Mouse (Mus musculus) bone marrow, adult 2 months (tissue): ENCODE results near the gene Zfp113. TPM values are rescaled to one million over a fixed set of nuclear protein-coding genes. Genes with fewer than 3 reads are reported as not detected.

Source experiments
- H3K27ac ChIP-seq: fragments of 200-500 bp; 2 replicates; pipeline ENCODE4 v1.5.1; 2012; ENCODE audit warnings: low read depth, mild to moderate bottlenecking, control low read depth, inconsistent platforms, low read length; ENCODE audit not compliant: control insufficient read depth, poor library complexity, insufficient read depth
- H3K4me1 ChIP-seq: fragments of 200-500 bp; 2 replicates; pipeline ENCODE4 v1.6.1; 2011; ENCODE audit warnings: low read length; ENCODE audit not compliant: control insufficient read depth, insufficient read depth
- H3K4me3 ChIP-seq: fragments of 200-500 bp; replicated peaks from 2 replicates; pipeline ENCODE3; 2011; ENCODE audit warnings: mild to moderate bottlenecking, low read depth, low read length, control low read depth; ENCODE audit not compliant: control insufficient read depth
- CTCF ChIP-seq: fragments of 200-500 bp; IDR thresholded peaks from 2 replicates; pipeline ENCODE4 v1.5.1; 2011; ENCODE audit warnings: low read length, control low read depth; ENCODE audit not compliant: control insufficient read depth, insufficient read depth
- POLR2A ChIP-seq: fragments of 200-500 bp; IDR thresholded peaks from 2 replicates; pipeline ENCODE4 v1.6.1; 2011; ENCODE audit warnings: low read depth, mild to moderate bottlenecking, control low read depth, low read length, borderline replicate concordance; ENCODE audit not compliant: control insufficient read depth
- WGBS: fragments of 180-500 bp; shearing (Covaris S2); methylation state at CpG from one replicate; pipeline ENCODE4 v1.1.7; 2018; 5-methylcytosine and 5-hydroxymethylcytosine counted together
- polyA plus RNA-seq: library from polyadenylated mRNA; stranded (reverse); fragments of >200 nt; gene quantifications from 2 replicates; pipeline ENCODE4 v1.2.4, GENCODE M21; 2011; ENCODE audit warnings: low replicate concordance; ENCODE audit not compliant: missing spikeins, insufficient read depth, insufficient read length

The Zfp113 gene
- polyA plus RNA-seq, 1 experiment = 2.2 TPM

DNA sequence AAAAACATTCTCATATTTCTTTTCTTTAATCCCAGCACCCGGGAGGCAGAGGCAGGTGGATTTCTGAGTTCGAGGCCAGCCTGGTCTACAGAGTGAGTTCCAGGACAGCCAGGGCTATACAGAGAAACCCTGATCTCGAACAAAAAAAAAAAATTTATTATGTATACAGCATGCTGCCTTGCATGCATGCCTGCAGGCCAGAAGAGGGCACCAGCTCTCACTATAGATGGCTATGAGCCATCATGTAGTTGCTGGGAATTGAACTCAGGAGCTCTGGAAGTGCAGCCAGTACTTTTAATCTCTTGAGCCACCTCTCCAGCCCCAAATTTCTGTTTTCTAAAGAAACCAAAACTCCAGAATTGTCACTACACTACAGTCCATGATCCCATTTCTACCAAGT lies 65.3 kb downstream of the Zfp113 start:
- no peaks in the 10 kb centered on the region; the same call in 1 of the 2 replicates for H3K4me1 ChIP-seq
- TF ChIP-seq CTCF = peak; percentile 38; the same call in 1 of the 2 replicates
- no peak for TF ChIP-seq POLR2A
- no peak overlapping the region for H3K4me3 ChIP-seq
- H3K27ac ChIP-seq = no peak overlapping the region
- 62% methylated on average over 3 of the region's 3 CpGs for WGBS

Other genes with a start within 250 kb of the Zfp113 start
- gene Cyp3a13, start 234.1 kb downstream of the Zfp113 start, polyA plus RNA-seq = not detected in 2 replicates
- not detected in 2 replicates for gene Gjc3, start 192.6 kb downstream of the Zfp113 start, polyA plus RNA-seq
- 4.6 and 9.7 TPM in 2 replicates for gene Azgp1, start 174.2 kb downstream of the Zfp113 start, polyA plus RNA-seq
- gene Smok3a, start 134.5 kb downstream of the Zfp113 start, polyA plus RNA-seq = not detected in 2 replicates
- not detected in 2 replicates for gene Smok3b, start 134.3 kb downstream of the Zfp113 start, polyA plus RNA-seq
- gene Smok3c, start 102.5 kb downstream of the Zfp113 start, polyA plus RNA-seq = not detected in 2 replicates
- 6.0 and 9.0 TPM in 2 replicates for gene Zkscan1, start 70.7 kb downstream of the Zfp113 start, polyA plus RNA-seq
- gene Zscan21, start 38.8 kb downstream of the Zfp113 start, polyA plus RNA-seq = 4.3 and 6.5 TPM in 2 replicates
- gene Cops6, start 5.3 kb upstream of the Zfp113 start, polyA plus RNA-seq = 36.0 and 72.4 TPM in 2 replicates
- 24.8 and 37.2 TPM in 2 replicates for gene Ap4m1, start 16.3 kb upstream of the Zfp113 start, polyA plus RNA-seq
- 198 and 236 TPM in 2 replicates for gene Mcm7, start 16.7 kb upstream of the Zfp113 start, polyA plus RNA-seq
- gene Taf6, start 31.7 kb upstream of the Zfp113 start, polyA plus RNA-seq = 13.2 and 31.0 TPM in 2 replicates
- gene Cnpy4, start 31.7 kb upstream of the Zfp113 start, polyA plus RNA-seq = 14.1 and 19.6 TPM in 2 replicates
- gene Mblac1, start 38.6 kb upstream of the Zfp113 start, polyA plus RNA-seq = 0.99 and 2.3 TPM in 2 replicates
- gene Nxpe5, start 70.2 kb upstream of the Zfp113 start, polyA plus RNA-seq = 0.74 TPM in 1 of 2 replicates, not detected in the other
- gene Lamtor4, start 99.7 kb upstream of the Zfp113 start, polyA plus RNA-seq = 69.8 and 167 TPM in 2 replicates
- 54.9 and 151 TPM in 2 replicates for gene BC037034, start 108.3 kb upstream of the Zfp113 start, polyA plus RNA-seq
- not detected in 2 replicates for gene Gal3st4, start 117.1 kb upstream of the Zfp113 start, polyA plus RNA-seq
- gene Gm43720, start 124.2 kb upstream of the Zfp113 start, polyA plus RNA-seq = 0.25 TPM in 1 of 2 replicates, not detected in the other
- 4.0 and 8.4 TPM in 2 replicates for gene Gpc2, start 124.3 kb upstream of the Zfp113 start, polyA plus RNA-seq
- 12.4 and 13.5 TPM in 2 replicates for gene Stag3, start 124.5 kb upstream of the Zfp113 start, polyA plus RNA-seq
- not detected in 2 replicates for gene Pvrig, start 186.2 kb upstream of the Zfp113 start, polyA plus RNA-seq